Mouse (Mus musculus) hindbrain, embryonic 16.5 days (tissue): Measurements from ENCODE around the gene Alk. TPM values are rescaled to one million over a fixed set of nuclear protein-coding genes. Genes with fewer than 3 reads are reported as not detected.

Experiments used
- ATAC-seq: fragments of 200-750 bp; cut with Nextera tagmentation; 2 replicates; pipeline ENCODE4 v1.8.0; 2017; ENCODE audit warnings: moderate TSS enrichment, moderate library complexity
- H3K27ac ChIP-seq: fragments of 300-500 bp; sonication (generic); 2 replicates; pipeline ENCODE4 v1.5.1; 2014; ENCODE audit warnings: low read depth, mild to moderate bottlenecking, control low read depth, low read length, moderate library complexity
- H3K27me3 ChIP-seq: fragments of 300-500 bp; sonication (generic); replicated peaks from 2 replicates; pipeline ENCODE4 v1.6.1; 2014; ENCODE audit warnings: low read length; ENCODE audit not compliant: control insufficient read depth, insufficient read depth
- H3K36me3 ChIP-seq: fragments of 300-500 bp; sonication (generic); 2 replicates; pipeline ENCODE4 v1.6.1; 2014; ENCODE audit warnings: mild to moderate bottlenecking, low read length, moderate library complexity, mixed read lengths; ENCODE audit not compliant: control insufficient read depth, insufficient read depth
- H3K4me1 ChIP-seq: fragments of 300-500 bp; sonication (generic); 2 replicates; pipeline ENCODE4 v1.6.1; 2014; ENCODE audit warnings: low read depth, low read length; ENCODE audit not compliant: control insufficient read depth, insufficient read depth
- H3K4me2 ChIP-seq: fragments of 300-500 bp; sonication (generic); 2 replicates; pipeline ENCODE4 v1.6.1; 2014; ENCODE audit warnings: mild to moderate bottlenecking, low read length, control low read depth, moderate library complexity
- H3K4me3 ChIP-seq: fragments of 300-500 bp; sonication (generic); 2 replicates; pipeline ENCODE4 v1.5.1; 2014; ENCODE audit warnings: mild to moderate bottlenecking, low read length, control low read depth, moderate library complexity
- H3K9ac ChIP-seq: fragments of 300-500 bp; sonication (generic); 2 replicates; pipeline ENCODE4 v1.6.1; 2014; ENCODE audit warnings: low read depth, mild to moderate bottlenecking, control low read depth, low read length, moderate library complexity
- H3K9me3 ChIP-seq: fragments of 300-500 bp; sonication (generic); 2 replicates; pipeline ENCODE4 v1.6.1; 2014; ENCODE audit warnings: mild to moderate bottlenecking, low read length, moderate library complexity; ENCODE audit not compliant: control insufficient read depth
- WGBS: fragments of 180-500 bp; shearing (Covaris S2); extraction: QIAGEN DNeasy Blood & Tissue Kit; methylation state at CpG from one replicate; pipeline ENCODE4 v1.1.7; 2014; 5-methylcytosine and 5-hydroxymethylcytosine counted together
- polyA plus RNA-seq: library from polyadenylated mRNA; unstranded; fragments of >200 nt; fragmentation: Nextera tagmentation; extraction: Ambion mirVana; gene quantifications from 2 replicates; pipeline ENCODE4 v1.2.1, GENCODE M21; 2015

The Alk gene
- polyA plus RNA-seq, 1 experiment from 2014 or later, result 6.4 TPM

DNA sequence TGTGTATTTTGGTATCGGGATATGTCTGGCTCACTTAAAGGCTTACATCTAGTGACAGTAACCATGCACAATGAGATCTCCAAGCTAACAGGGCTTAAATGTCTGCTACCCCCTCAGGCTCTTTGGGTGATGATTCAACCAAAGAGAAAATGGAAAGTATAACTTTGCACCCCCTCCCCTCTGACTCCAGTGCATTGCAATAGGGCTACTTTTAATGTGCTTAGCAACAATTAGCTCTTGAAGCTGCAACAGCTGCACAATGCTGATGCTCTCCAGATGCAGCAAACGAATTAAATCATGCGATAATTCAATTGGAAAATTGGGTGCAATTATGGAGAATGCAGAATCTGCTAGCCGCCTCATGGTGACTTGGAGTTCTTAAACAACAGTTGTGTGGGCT lies 278.5 kb downstream of the Alk start:
- ATAC-seq, result no peak
- Histone ChIP-seq H3K4me2 (no peak overlapping the region), H3K27ac (no peak overlapping the region), H3K4me1 (no peaks in the 10 kb centered on the region), H3K9ac (no peak overlapping the region), H3K27me3 (no peaks in the 10 kb centered on the region), H3K9me3 (no peaks in the 10 kb centered on the region), H3K36me3 (no peaks in the 10 kb centered on the region), H3K4me3 (no peak overlapping the region)
- 75% methylated on average over 4 of the region's 4 CpGs for WGBS

DNA sequence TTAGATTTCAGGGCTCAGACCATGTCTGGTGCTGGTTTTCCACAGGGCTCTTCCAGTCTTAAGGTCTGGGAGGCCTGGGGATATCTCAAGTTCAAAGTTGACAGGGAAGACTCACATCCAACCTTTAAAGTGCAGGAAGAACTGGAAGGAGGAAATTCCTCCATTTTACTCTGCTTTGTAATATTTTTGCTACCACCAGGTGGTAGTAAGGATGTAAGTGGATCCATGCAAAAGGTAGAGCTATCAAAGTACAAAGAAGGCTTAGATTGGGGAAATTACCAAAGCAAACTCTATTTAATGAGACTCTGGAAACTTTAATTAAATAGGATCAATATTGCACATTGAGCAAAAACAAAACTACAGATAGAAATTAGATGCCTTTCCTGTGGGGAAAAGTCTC lies 284.9 kb downstream of the Alk start:
- no peaks in the 10 kb centered on the region for H3K36me3 ChIP-seq
- H3K4me2 ChIP-seq, result no peak overlapping the region
- no peaks in the 10 kb centered on the region for H3K4me1 ChIP-seq
- no peak overlapping the region for H3K9ac ChIP-seq
- H3K9me3 ChIP-seq, result 0 out of 2 replicates have a peak, but pooled peaks cover 3% of the 10 kb centered on the region
- no peaks in the 10 kb centered on the region for H3K27me3 ChIP-seq
- H3K4me3 ChIP-seq, result no peak overlapping the region
- ATAC-seq, result no peak
- H3K27ac ChIP-seq, result no peak overlapping the region

DNA sequence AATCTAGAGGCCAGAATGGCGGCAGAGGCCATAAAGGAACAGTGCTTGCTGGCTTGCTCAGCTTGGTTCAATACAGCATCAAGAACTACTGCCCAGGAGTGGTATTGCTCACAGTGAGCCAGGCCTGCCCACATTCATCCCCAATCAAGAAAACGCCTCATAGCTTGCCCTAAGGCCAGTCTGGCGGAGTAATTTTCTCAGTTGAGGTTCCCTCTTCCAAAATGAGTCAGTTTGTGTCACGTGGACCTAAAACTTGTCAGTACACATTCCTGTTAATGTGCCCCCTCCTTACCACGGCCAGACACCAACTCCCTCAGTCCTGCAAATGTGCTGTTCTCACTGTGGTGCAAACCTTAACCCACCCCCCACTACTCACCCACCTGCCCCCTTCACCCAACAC lies 304.8 kb downstream of the Alk start:
- Histone ChIP-seq H3K27me3 (no peaks in the 10 kb centered on the region), H3K4me2 (no peak overlapping the region), H3K27ac (no peak overlapping the region), H3K36me3 (no peaks in the 10 kb centered on the region), H3K4me1 (no peaks in the 10 kb centered on the region), H3K9me3 (no peaks in the 10 kb centered on the region), H3K4me3 (no peak overlapping the region), H3K9ac (no peak overlapping the region)
- no peak for ATAC-seq
- WGBS, result 92% methylated on average over 5 of the region's 5 CpGs

DNA sequence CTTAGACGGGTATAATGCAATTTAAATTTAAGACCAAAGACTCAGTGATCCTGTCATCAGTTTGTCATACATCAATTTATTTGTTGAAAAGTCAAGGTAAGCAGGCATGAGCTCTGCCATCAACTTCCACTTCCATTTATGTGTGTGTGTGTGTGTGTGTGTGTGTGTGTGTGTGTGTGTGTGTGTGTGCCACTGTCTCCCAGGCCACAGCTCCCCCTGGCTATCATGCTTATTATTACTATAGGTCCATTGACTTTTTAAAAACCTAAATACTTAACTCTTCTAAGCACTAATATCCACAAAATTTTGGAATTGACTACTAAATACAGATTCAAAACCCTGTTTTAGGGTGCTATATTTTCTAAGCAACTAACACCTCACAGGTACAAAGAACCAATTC lies 308.1 kb downstream of the Alk start:
- 89% methylated on average over 1 of the region's 1 CpGs for WGBS

DNA sequence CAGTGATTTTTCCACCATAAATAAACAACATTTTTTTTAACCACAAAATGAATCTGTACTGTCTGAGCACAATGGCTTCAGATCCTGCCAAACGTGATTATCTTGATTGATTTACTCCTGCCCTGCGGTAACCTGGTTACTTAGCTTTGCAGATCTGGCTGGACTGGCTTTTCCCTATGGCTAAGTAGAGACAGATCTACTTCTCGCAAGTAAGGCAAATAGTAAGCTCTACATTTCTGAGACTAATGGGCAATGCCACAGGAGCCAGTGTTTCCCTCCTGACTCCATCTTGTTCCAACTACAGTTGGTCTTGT lies 311.2 kb downstream of the Alk start:
- 56% methylated on average over 3 of the region's 3 CpGs for WGBS
- H3K4me3 ChIP-seq, result no peak overlapping the region
- H3K36me3 ChIP-seq, result no peaks in the 10 kb centered on the region
- ATAC-seq, result no peak
- no peaks in the 10 kb centered on the region for H3K4me1 ChIP-seq
- H3K27me3 ChIP-seq, result no peaks in the 10 kb centered on the region
- H3K27ac ChIP-seq, result no peak overlapping the region
- no peak overlapping the region for H3K4me2 ChIP-seq
- H3K9ac ChIP-seq, result no peak overlapping the region
- no peaks in the 10 kb centered on the region for H3K9me3 ChIP-seq

More for the DNA sequence above, 308.1 kb downstream of the Alk start:
- no peaks in the 10 kb centered on the region for H3K4me1 ChIP-seq
- H3K36me3 ChIP-seq, result no peaks in the 10 kb centered on the region
- no peak overlapping the region for H3K9ac ChIP-seq
- H3K4me2 ChIP-seq, result no peak overlapping the region
- no peak for ATAC-seq
- no peak overlapping the region for H3K4me3 ChIP-seq
- no peaks in the 10 kb centered on the region for H3K27me3 ChIP-seq
- H3K27ac ChIP-seq, result no peak overlapping the region
- H3K9me3 ChIP-seq, result no peaks in the 10 kb centered on the region

DNA sequence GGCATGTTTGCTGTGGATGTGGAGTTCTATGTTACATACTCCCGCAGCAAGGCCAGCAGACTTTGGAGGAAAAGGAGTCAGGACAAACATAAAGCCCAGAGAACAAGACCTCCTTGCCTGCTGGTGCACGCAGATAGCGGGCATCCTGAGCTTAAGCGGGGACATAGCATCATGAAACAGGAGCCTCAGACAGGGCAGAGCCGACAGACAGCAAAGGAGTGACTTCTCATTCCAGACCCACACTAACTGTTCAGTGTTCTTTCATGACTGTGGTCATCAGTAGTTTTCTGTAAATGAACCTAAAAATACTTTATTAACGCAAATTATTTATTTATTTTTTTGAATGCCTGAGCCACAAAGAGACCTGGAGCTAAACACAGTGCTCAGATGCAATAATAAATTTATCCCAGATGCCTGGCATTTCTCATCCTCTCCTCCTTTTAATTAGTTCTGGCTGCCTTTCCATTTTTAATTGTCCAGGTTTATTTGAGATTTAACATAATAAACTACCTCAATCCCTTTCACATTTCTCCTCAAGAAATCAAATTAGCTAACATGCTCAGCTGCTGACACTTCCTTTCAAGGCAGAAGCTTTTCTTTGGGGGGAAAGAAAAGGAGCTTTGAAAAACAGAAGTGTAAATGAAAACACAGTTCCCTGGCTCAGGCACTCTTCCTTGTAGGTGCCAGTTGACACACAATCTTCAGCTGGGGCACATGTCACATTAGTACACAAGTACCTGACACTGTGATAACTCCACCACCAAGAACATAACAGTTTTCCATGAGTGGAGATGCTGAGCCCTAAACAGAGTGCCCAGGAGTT lies 311.8 kb downstream of the Alk start:
- Histone ChIP-seq H3K4me2 (no peak overlapping the region), H3K4me1 (no peaks in the 10 kb centered on the region), H3K4me3 (no peak overlapping the region), H3K36me3 (no peaks in the 10 kb centered on the region), H3K27me3 (no peaks in the 10 kb centered on the region), H3K9ac (no peak overlapping the region), H3K9me3 (no peaks in the 10 kb centered on the region), H3K27ac (no peak overlapping the region)
- 77% methylated on average over 6 of the region's 6 CpGs for WGBS
- ATAC-seq, result no peak

DNA sequence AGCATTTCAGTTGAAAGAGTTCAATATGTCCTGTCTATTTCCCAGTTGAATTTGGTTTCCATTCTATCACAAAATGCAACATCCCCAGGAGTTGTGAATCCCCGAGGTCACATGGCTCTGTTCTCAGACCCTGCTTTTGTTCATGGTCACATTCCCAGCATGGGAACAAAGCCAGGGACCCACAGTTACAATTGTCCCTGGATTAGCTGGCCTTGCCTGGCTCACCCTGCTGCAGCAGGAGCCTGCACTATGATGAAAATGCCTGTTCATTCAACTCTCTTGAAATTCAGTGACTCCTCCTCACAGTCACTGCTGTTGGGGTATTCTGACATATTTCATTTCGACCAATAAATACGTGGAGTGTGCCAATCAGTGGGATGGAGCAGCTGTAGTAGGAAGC lies 318.5 kb downstream of the Alk start:
- H3K9ac ChIP-seq, result no peak overlapping the region
- no peaks in the 10 kb centered on the region for H3K27me3 ChIP-seq
- no peaks in the 10 kb centered on the region for H3K36me3 ChIP-seq
- no peak for ATAC-seq
- no peak overlapping the region for H3K4me3 ChIP-seq
- no peaks in the 10 kb centered on the region for H3K9me3 ChIP-seq
- H3K4me1 ChIP-seq, result no peaks in the 10 kb centered on the region
- no peak overlapping the region for H3K27ac ChIP-seq
- no peak overlapping the region for H3K4me2 ChIP-seq
- 17% methylated on average over 3 of the region's 3 CpGs for WGBS

DNA sequence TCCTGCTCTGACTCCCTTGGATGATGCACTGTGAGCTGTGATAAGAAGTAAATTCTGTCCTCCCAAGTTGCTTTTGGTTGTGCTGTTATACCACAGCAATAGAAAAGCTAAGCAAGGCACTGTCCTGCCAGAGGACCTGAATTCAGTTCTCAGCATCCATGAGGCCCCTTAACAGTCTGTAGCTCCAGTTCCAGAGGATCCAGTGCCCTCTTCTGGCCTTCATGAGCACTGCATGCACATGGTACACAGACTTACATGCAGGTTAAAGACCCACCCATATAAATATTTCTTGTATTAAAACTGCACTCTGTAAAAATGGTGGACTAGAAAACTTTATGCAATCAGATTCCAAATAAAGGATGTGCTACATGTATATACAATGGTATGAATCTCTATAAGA lies 326.1 kb downstream of the Alk start:
- Histone ChIP-seq H3K9ac (no peak overlapping the region), H3K27ac (no peak overlapping the region), H3K4me1 (no peaks in the 10 kb centered on the region), H3K4me3 (no peak overlapping the region), H3K4me2 (no peak overlapping the region), H3K36me3 (no peaks in the 10 kb centered on the region), H3K27me3 (no peaks in the 10 kb centered on the region; the same call in 1 of the 2 replicates), H3K9me3 (peaks cover 9% of the 10 kb centered on the region)
- ATAC-seq, result no peak

DNA sequence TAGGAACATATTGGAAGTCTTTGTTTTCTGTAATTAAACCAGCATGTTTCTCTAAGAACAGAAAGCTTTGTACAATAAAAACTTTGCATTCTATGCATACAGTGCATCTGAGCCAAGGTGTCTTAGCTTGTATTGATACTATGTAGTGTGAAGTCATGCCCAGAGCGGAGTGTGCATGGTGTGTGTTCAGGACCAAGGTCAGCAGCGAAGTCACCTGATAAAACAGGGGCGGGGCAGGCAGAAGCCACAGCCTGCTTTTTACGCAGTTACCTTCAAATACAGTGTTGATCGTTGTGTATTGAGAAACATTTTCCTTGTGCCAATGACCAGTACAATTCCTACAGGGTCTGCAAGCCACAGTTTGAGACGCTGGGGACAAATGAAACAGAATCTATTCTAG lies 327.6 kb downstream of the Alk start:
- no peaks in the 10 kb centered on the region for H3K36me3 ChIP-seq
- H3K27ac ChIP-seq, result no peak overlapping the region
- peaks cover 9% of the 10 kb centered on the region for H3K9me3 ChIP-seq
- no peak overlapping the region for H3K4me2 ChIP-seq
- 81% methylated on average over 6 of the region's 6 CpGs for WGBS
- no peak overlapping the region for H3K4me3 ChIP-seq
- H3K27me3 ChIP-seq, result no peaks in the 10 kb centered on the region; the same call in 1 of the 2 replicates
- no peaks in the 10 kb centered on the region for H3K4me1 ChIP-seq
- no peak overlapping the region for H3K9ac ChIP-seq
- ATAC-seq, result no peak
